Mouse (Mus musculus) gastrocnemius, postnatal 10 days (tissue): ENCODE measurements around the gene Olfr146. TPM values are rescaled to one million over a fixed set of nuclear protein-coding genes. Genes with fewer than 3 reads are reported as not detected.

Experiments
- DNase-seq: peaks from one replicate; pipeline ENCODE4 v3.0.0; 2021; ENCODE audit warnings: mixed read lengths
- long read RNA-seq, 2 experiments: library from polyadenylated mRNA; stranded (forward); transcript quantifications; one replicate each; pipeline ENCODE4 v2.0.0; 2021
- microRNA-seq, 2 experiments: library from miRNA; unstranded; fragments of <30 nt; microRNA quantifications; one replicate each; pipeline ENCODE4 v1.2.0; 2021
- total RNA-seq, 2 experiments: library from RNA; stranded (reverse); gene quantifications; 2 replicates each; pipeline ENCODE4 v1.2.3; 2021

Olfr146 gene
- total RNA-seq: not detected
- long read RNA-seq, experiment 1: 0 reads
- long read RNA-seq, experiment 2: 0 reads

DNA sequence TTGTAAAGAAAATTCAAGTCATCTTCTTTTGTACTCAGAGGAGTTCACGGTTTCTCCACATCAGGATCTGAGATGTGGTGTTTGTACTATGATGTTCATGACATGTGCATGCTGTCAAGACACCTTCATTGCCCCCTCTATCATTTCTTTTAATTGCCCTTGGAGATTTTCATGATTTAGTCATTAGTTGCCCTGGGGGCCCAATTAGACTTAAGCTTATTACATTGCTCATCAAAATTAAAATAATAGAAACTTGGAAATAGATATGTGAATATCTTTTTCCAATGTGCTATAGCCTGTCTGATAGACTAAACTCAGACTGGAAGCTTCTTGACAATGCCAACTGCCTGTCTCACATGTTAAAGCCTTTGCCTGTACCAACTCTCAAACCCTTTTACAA is at the start of gene Olfr146:
Gene Olfr146, minus strand, starts transcription at position 101 of the 400 bp plus-strand sequence.
- DNase-seq: no peak

DNA sequence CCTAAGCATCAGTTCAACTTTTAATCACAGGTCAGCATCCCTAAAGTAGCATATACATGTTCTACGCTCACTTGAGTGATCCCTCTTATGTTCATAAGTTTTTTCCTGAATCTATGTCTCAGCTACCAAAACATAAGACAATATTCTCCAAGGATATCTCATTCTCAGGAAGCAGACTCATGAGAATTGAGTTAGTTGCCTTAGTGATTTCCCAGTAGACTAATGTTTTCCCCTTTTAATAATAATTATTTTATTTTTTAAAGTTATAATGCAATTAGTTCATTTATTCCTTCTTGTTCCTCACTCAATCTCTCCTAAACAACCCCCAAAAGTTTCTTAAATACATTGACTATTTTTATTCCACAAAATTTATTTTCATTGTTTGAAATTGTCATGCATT is 41.7 kb upstream of the Olfr146 start, which contains the start of gene Olfr937:
Gene Olfr937, minus strand, starts transcription at position 101 of the 400 bp plus-strand sequence.
- DNase-seq: no peak

DNA sequence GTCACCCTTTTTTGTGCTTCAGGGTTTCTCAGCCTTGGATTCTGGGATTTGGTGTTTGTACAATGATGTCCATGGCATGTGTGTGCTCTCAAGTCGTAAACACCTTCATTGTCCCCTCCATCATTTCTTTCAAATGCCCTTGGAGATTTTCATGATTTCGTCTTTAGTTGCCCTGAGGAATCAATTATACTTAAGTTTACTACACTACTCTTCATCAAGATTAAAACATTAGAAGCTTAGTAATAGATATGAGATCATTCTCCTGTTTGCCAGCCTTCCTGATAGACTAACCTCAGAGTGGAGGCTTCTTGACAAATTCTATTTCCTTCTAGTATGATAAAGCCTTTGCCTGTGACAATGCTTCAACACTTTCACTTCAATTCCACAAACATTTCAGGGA is 23.6 kb downstream of the Olfr146 start, which contains the start of gene Olfr935:
Gene Olfr935, minus strand, starts transcription at position 101 of the 400 bp plus-strand sequence.
- no peak for DNase-seq

DNA sequence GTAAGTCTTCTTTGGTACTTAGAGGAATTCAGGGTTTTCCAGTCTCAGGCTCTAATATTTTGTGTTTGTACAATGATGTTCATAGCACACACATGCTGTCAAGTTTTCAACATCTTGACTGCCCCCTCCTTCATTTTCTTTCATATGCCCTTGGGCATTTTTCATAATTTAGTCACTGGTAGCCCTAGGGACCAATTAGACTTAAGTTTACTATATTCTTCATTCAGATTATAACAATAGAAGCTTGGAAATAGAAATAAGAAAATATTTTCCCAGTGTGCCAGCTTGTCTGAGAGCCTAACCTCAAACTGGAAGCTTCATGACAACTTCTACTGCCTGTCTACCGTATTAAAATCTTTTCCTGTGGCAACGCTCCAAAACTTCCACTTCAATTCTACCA is 35.0 kb downstream of the Olfr146 start, which contains the start of gene Olfr934:
Gene Olfr934, minus strand, starts transcription at position 101 of the 400 bp plus-strand sequence.
- DNase-seq: no peak

DNA sequence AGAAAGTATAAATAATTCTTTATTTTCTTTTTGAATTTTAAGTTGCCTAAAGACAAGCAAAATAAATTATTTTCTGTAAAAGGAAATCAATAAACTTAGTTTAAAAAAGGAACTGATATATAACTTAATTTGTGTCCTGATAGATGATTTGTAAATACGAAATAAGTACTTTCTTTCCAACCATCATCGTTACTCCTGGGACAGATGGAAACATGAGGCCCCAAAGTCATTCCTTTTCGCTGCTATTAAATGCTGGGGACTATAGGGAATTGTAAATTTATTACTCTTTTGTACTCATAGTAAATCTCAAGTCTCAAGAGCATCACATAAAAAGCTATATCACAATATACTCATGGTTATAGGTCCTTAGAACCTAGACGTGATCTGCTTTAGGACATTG is 51.2 kb downstream of the Olfr146 start, which contains the start of gene Olfr933:
Gene Olfr933, plus strand, starts transcription at position 301 of the 400 bp plus-strand sequence.
- DNase-seq: no peak

Small RNAs within 50 kb of the gene (microRNA-seq; reads per million reads assigned to microRNA genes)
- gene Gm25529: 0 reads per million in 2 experiments

Other genes with a start within 250 kb of the Olfr146 start
- gene Olfr922, start 208.8 kb downstream of the Olfr146 start, total RNA-seq: not detected
- not detected for gene Olfr923, start 196.8 kb downstream of the Olfr146 start, total RNA-seq
- gene Olfr924, start 178.9 kb downstream of the Olfr146 start, total RNA-seq: not detected
- not detected for gene Olfr26, start 168.3 kb downstream of the Olfr146 start, total RNA-seq
- gene Olfr926, start 146.3 kb downstream of the Olfr146 start, total RNA-seq: not detected
- gene Olfr930, start 93.6 kb downstream of the Olfr146 start, total RNA-seq: not detected
- gene Olfr933, start 51.1 kb downstream of the Olfr146 start, total RNA-seq: not detected
- gene Olfr934, start 35.1 kb downstream of the Olfr146 start, total RNA-seq: not detected
- not detected for gene Olfr935, start 23.7 kb downstream of the Olfr146 start, total RNA-seq
- gene Olfr937, start 41.6 kb upstream of the Olfr146 start, total RNA-seq: not detected
- not detected for gene Olfr938, start 55.5 kb upstream of the Olfr146 start, total RNA-seq
- gene Olfr27, start 104.8 kb upstream of the Olfr146 start, total RNA-seq: not detected
- not detected for gene Olfr943, start 142.9 kb upstream of the Olfr146 start, total RNA-seq
- not detected for gene Olfr944, start 178.5 kb upstream of the Olfr146 start, total RNA-seq
- not detected for gene Olfr1537, start 226.6 kb upstream of the Olfr146 start, total RNA-seq